Mouse (Mus musculus): Measurements from ENCODE around the gene Pdzrn3.

GRCm38 (mm10) chr6:101310491-101310890, 67.2 kb downstream of the Pdzrn3 start:
- TF ChIP-seq CTCF (IDR thresholded peaks at IDR 0.05; ENCODE audit: borderline replicate concordance, insufficient read depth, low read depth, low read length): no peak
- TF ChIP-seq POLR2A (IDR thresholded peaks at IDR 0.05; ENCODE audit: borderline replicate concordance, insufficient read depth, low read length): no peak
